Mouse (Mus musculus) hematopoietic stem cell, adult 5-6 weeks (primary cell): ENCODE results near the gene Birc5. TPM values are rescaled to one million over a fixed set of nuclear protein-coding genes. Genes with fewer than 3 reads are reported as not detected.
A peak's percentile ranks its signal among the peaks of the same experiment; 100 is the strongest.

Experiments
- ATAC-seq, 2 experiments: fragments of 125-278 bp in 1 of 2; replicated peaks in 1 of 2; 2 replicates each; pipeline ENCODE4 v1.8.0; 2016 to 2017; ENCODE audit warnings: inconsistent platforms in 2 of 2, mild to moderate bottlenecking in 2 of 2, moderate number of reproducible peaks in 2 of 2, low read depth in 1 of 2, moderate TSS enrichment in 1 of 2; ENCODE audit not compliant: low FRiP score in 2 of 2, poor library complexity in 2 of 2, severe bottlenecking in 2 of 2, insufficient read depth in 1 of 2, low TSS enrichment in 1 of 2
- total RNA-seq: library from RNA; stranded (forward); fragments of 172-1452, 232-1000 nt; gene quantifications from 2 replicates; pipeline ENCODE4 v1.2.3, GENCODE M21; 2017

Birc5 gene
- total RNA-seq, 1 experiment from 2014 or later, result 124 TPM

GRCm38 (mm10) chr11:117871911-117872584 is 23.0 kb downstream of the Birc5 start:
- ATAC-seq, result no peak

- peak in 1 of 2 experiments; percentile 40; a peak in 2 of 4 replicates for ATAC-seq
These were observed 24.0 kb downstream of the Birc5 start, which contains the start of gene Tha1 for GRCm38 (mm10) chr11:117872861-117873608. Gene Tha1, minus strand, starts transcription at chr11:117873481.

- ATAC-seq, result no peak
These were observed 25.4 kb downstream of the Birc5 start for GRCm38 (mm10) chr11:117874419-117874818.

- no peak for ATAC-seq
These were observed 26.6 kb downstream of the Birc5 start for GRCm38 (mm10) chr11:117875681-117876080.

- peak; percentile 72 to 80 for ATAC-seq
These were observed 29.1 kb downstream of the Birc5 start for GRCm38 (mm10) chr11:117877917-117878745.

- ATAC-seq, result no peak
These were observed 29.8 kb downstream of the Birc5 start for GRCm38 (mm10) chr11:117878892-117879291.

GRCm38 (mm10) chr11:117879676-117880075 is 30.6 kb downstream of the Birc5 start:
- ATAC-seq, result no peak

GRCm38 (mm10) chr11:117880336-117880976 is 31.4 kb downstream of the Birc5 start:
- no peak for ATAC-seq

GRCm38 (mm10) chr11:117880977-117881358 is 31.9 kb downstream of the Birc5 start:
- ATAC-seq, result no peak

GRCm38 (mm10) chr11:117881787-117882186 is 32.7 kb downstream of the Birc5 start:
- peak in 1 of 2 experiments; percentile 19; a peak in 1 of 4 replicates for ATAC-seq

GRCm38 (mm10) chr11:117882208-117882607 is 33.2 kb downstream of the Birc5 start:
- no peak for ATAC-seq

- ATAC-seq, result 0 out of 4 replicates have a peak, but pooled peaks of 1 of the 2 experiments have one; percentile 9
These were observed 36.9 kb downstream of the Birc5 start for GRCm38 (mm10) chr11:117886000-117886399.

GRCm38 (mm10) chr11:117888168-117888852 is 39.3 kb downstream of the Birc5 start:
- no peak for ATAC-seq

- ATAC-seq, result no peak
These were observed 40.1 kb downstream of the Birc5 start for GRCm38 (mm10) chr11:117888853-117889822.

GRCm38 (mm10) chr11:117889887-117890340 is 40.9 kb downstream of the Birc5 start:
- no peak for ATAC-seq
